In the genomic region with DNA sequence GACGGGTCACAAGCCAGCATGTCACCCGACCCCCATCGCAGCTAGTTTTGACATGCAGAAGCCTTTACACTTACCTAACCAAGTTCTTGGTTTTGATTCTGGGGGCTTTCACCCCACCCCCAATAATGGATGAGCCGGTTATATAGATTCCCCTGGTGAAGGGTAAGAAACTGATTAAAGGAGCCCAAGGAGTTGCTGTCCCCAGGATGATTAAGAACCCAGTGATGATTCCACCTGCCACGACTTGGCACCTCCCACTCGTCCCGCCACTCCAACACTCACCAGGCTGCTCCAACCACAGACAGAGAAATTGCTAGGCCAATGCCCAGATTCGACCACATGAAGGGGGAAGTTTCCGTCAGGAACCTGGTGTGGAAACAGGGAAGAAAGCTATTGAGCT, we compare ENCODE assay signal across 8 mouse cellular contexts. TPM values are rescaled to one million over a fixed set of nuclear protein-coding genes. Genes with fewer than 3 reads are reported as not detected.
DNase-seq lines count a peak whose midpoint lies in the region; ATAC-seq and TF ChIP-seq lines count a peak whose summit lies in the region.

No protein-coding gene starts in this region.

- peak overlapping the region; percentile 87 to 98; a peak in 2 of 4 replicates for H3K4me3 ChIP-seq in heart, embryonic 14.5 days (ENCODE audit: control insufficient read depth in 1 of 2, insufficient read depth in 1 of 2, low read depth in 1 of 2, low read length in 2 of 2)
- H3K4me3 ChIP-seq in ES-E14 (ENCODE audit: insufficient read depth in 1 of 2, low read depth in 1 of 2, low read length in 2 of 2, poor library complexity in 1 of 2, severe bottlenecking in 1 of 2), result peak overlapping the region; percentile 79 to 80; a peak in 2 of 4 replicates
- H3K4me3 ChIP-seq in hindbrain, embryonic 10.5 days, result peak overlapping the region; percentile 70
- H3K4me3 ChIP-seq in midbrain, embryonic 10.5 days, result peak overlapping the region; percentile 95

- H3K4me1 ChIP-seq in heart, embryonic 14.5 days (ENCODE audit: control insufficient read depth in 2 of 2, insufficient read depth in 2 of 2, low read length in 2 of 2), result peaks cover 8 to 13% of the 10 kb centered on the region in 2 experiments
- H3K4me1 ChIP-seq in ES-E14 (ENCODE audit: control insufficient read depth in 2 of 2, insufficient read depth in 2 of 2, low read length in 2 of 2, poor library complexity in 1 of 2), result peaks cover 0 to 17% of the 10 kb centered on the region in 2 experiments; a peak in 1 of 4 replicates
- peaks cover 63% of the 10 kb centered on the region for H3K4me1 ChIP-seq in hindbrain, embryonic 10.5 days (replicated peaks)
- peaks cover 64% of the 10 kb centered on the region for H3K4me1 ChIP-seq in midbrain, embryonic 10.5 days

- no peak for ATAC-seq in heart, embryonic 14.5 days (ENCODE audit: insufficient number of reproducible peaks, insufficient read depth, low FRiP score, low read depth)

- no peaks in the 10 kb centered on the region for H3K27me3 ChIP-seq in heart, embryonic 14.5 days (ENCODE audit: control insufficient read depth, insufficient read depth, low read length)
- no peaks in the 10 kb centered on the region for H3K27me3 ChIP-seq in hindbrain, embryonic 10.5 days (ENCODE audit: insufficient read depth, poor library complexity, severe bottlenecking)
- H3K27me3 ChIP-seq in midbrain, embryonic 10.5 days (ENCODE audit: low read depth, poor library complexity, severe bottlenecking), result 0 out of 2 replicates have a peak, but pooled peaks cover 8% of the 10 kb centered on the region

- intact Hi-C loops in heart, postnatal 36 days (cut with DNase I), result no loop called here

- peaks cover 43% of the 10 kb centered on the region for H3K36me3 ChIP-seq in heart, embryonic 14.5 days (ENCODE audit: control insufficient read depth, insufficient read depth, low read length)
- H3K36me3 ChIP-seq in ES-E14 (ENCODE audit: control insufficient read depth, insufficient read depth, low read length, poor library complexity, severe bottlenecking), result peaks cover 32% of the 10 kb centered on the region
- H3K36me3 ChIP-seq in hindbrain, embryonic 10.5 days, result peaks cover 51% of the 10 kb centered on the region
- peaks cover 46% of the 10 kb centered on the region for H3K36me3 ChIP-seq in midbrain, embryonic 10.5 days

- WGBS in heart, embryonic 14.5 days, result 78% methylated on average over 9 of the region's 9 CpGs
- WGBS in hindbrain, embryonic 10.5 days, result 89% methylated on average over 9 of the region's 9 CpGs
- 87% methylated on average over 9 of the region's 9 CpGs for WGBS in midbrain, embryonic 10.5 days

- H3K27ac ChIP-seq in heart, embryonic 14.5 days (replicated peaks in 1 of 2; ENCODE audit: control insufficient read depth in 1 of 2, insufficient read depth in 1 of 2, low read depth in 2 of 2, low read length in 2 of 2), result no peak overlapping the region
- H3K27ac ChIP-seq in ES-E14 (ENCODE audit: insufficient read depth, low read depth, low read length, poor library complexity, severe bottlenecking), result no peak overlapping the region
- no peak overlapping the region for H3K27ac ChIP-seq in hindbrain, embryonic 10.5 days
- no peak overlapping the region for H3K27ac ChIP-seq in midbrain, embryonic 10.5 days (replicated peaks)

- DNase-seq in heart, postnatal 36 days, result no peak
- no peak for DNase-seq in ES-E14 (ENCODE audit: low read depth, low spot score)
- no peak for DNase-seq in hindbrain, embryonic 10.5 days (ENCODE audit: low spot score)
- no peak for DNase-seq in midbrain, embryonic 10.5 days (ENCODE audit: low spot score)
- no peak for DNase-seq in T-cell, adult 2 months (ENCODE audit: low spot score)
- no peak for DNase-seq in frontal cortex, postnatal 36 days (ENCODE audit: low spot score in 2 of 2)
- DNase-seq in yolk sac, embryonic 10.5 days (ENCODE audit: low spot score), result no peak

- no peaks in the 10 kb centered on the region for H3K9me3 ChIP-seq in heart, embryonic 14.5 days (ENCODE audit: control insufficient read depth, low read length)
- no peaks in the 10 kb centered on the region for H3K9me3 ChIP-seq in ES-E14 (ENCODE audit: control insufficient read depth, insufficient read depth, low read depth, low read length)
- no peaks in the 10 kb centered on the region for H3K9me3 ChIP-seq in hindbrain, embryonic 10.5 days
- H3K9me3 ChIP-seq in midbrain, embryonic 10.5 days (replicated peaks), result no peaks in the 10 kb centered on the region

- peak overlapping the region; percentile 89; the same call in 1 of the 2 replicates for H3K9ac ChIP-seq in heart, embryonic 14.5 days (ENCODE audit: low read length)
- H3K9ac ChIP-seq in ES-E14 (ENCODE audit: insufficient read depth, low read depth, low read length, poor library complexity, severe bottlenecking), result no peak overlapping the region

- peak overlapping the region; percentile 89 for H3K4me2 ChIP-seq in heart, embryonic 14.5 days (ENCODE audit: low read length)

- in situ Hi-C loops in ES-E14 (cut with MboI; ENCODE audit: low sequenced_read_pairs in 2 of 2, unreplicated experiment in 2 of 2), result no loop called here

TF ChIP-seq in ES-E14, 5 proteins besides CTCF, POLR2A, EP300 and RAD21:
- TF ChIP-seq CHD2 (IDR thresholded peaks at IDR 0.05; ENCODE audit: low read depth, low read length) (no peak), ZNF384 (IDR thresholded peaks at IDR 0.05; ENCODE audit: low read depth, low read length) (no peak), HCFC1 (IDR thresholded peaks at IDR 0.05; ENCODE audit: borderline replicate concordance, insufficient read depth, low read length) (no peak), ZC3H11A (IDR thresholded peaks at IDR 0.05; ENCODE audit: borderline replicate concordance, low read depth, low read length) (no peak), MAFK (IDR thresholded peaks at IDR 0.05; ENCODE audit: insufficient read depth, low read depth, low read length) (no peak)

RNA-seq across cellular contexts. Expression of a gene that starts 1.1 kb away (rescaled TPM):
- polyA plus RNA-seq in heart, embryonic 14.5 days (2014; fragmentation: Nextera tagmentation; extraction: Ambion mirVana), result 222 and 250 TPM in 2 replicates
- 100 to 1,000 TPM; 116 to 120 TPM for total RNA-seq in heart, postnatal 36 days (2021)
- 267 and 398 TPM in 2 replicates for total RNA-seq in ES-E14 (2012; rRNA removed)
- 208 and 263 TPM in 2 replicates for polyA plus RNA-seq in hindbrain, embryonic 10.5 days (2016; fragmentation: Nextera tagmentation; extraction: Ambion mirVana)
- polyA plus RNA-seq in midbrain, embryonic 10.5 days (2016; fragmentation: Nextera tagmentation; extraction: Ambion mirVana), result 193 and 213 TPM in 2 replicates

RNA-seq across cellular contexts. Expression of a gene that starts 2.7 kb away (rescaled TPM):
- 13.8 and 18.2 TPM in 2 replicates for polyA plus RNA-seq in heart, embryonic 14.5 days (2014; fragmentation: Nextera tagmentation; extraction: Ambion mirVana)
- 1 to 10 TPM; 4.7 to 5.2 TPM for total RNA-seq in heart, postnatal 36 days (2021)
- 11.1 and 11.2 TPM in 2 replicates for total RNA-seq in ES-E14 (2012; rRNA removed)
- polyA plus RNA-seq in hindbrain, embryonic 10.5 days (2016; fragmentation: Nextera tagmentation; extraction: Ambion mirVana), result 22.7 and 31.7 TPM in 2 replicates
- polyA plus RNA-seq in midbrain, embryonic 10.5 days (2016; fragmentation: Nextera tagmentation; extraction: Ambion mirVana), result 24.8 and 27.9 TPM in 2 replicates

RNA-seq across cellular contexts. Expression of a gene that starts 5.8 kb away (rescaled TPM):
- 10.4 and 10.6 TPM in 2 replicates for polyA plus RNA-seq in heart, embryonic 14.5 days (2014; fragmentation: Nextera tagmentation; extraction: Ambion mirVana)
- total RNA-seq in heart, postnatal 36 days (2021), result 1 to 10 TPM; 2.9 to 5.0 TPM
- 25.1 and 36.1 TPM in 2 replicates for total RNA-seq in ES-E14 (2012; rRNA removed)
- polyA plus RNA-seq in hindbrain, embryonic 10.5 days (2016; fragmentation: Nextera tagmentation; extraction: Ambion mirVana), result 27.1 and 27.5 TPM in 2 replicates
- 27.9 and 30.9 TPM in 2 replicates for polyA plus RNA-seq in midbrain, embryonic 10.5 days (2016; fragmentation: Nextera tagmentation; extraction: Ambion mirVana)

RNA-seq across cellular contexts. Expression of a gene that starts 13.6 kb away (rescaled TPM):
- 0.49 and 0.70 TPM in 2 replicates for polyA plus RNA-seq in heart, embryonic 14.5 days (2014; fragmentation: Nextera tagmentation; extraction: Ambion mirVana)
- total RNA-seq in heart, postnatal 36 days (2021), result under 1 TPM; 0.08 to 0.33 TPM
- total RNA-seq in ES-E14 (2012; rRNA removed), result 1.0 and 3.1 TPM in 2 replicates
- polyA plus RNA-seq in hindbrain, embryonic 10.5 days (2016; fragmentation: Nextera tagmentation; extraction: Ambion mirVana), result 2.0 and 2.4 TPM in 2 replicates
- 1.1 and 2.2 TPM in 2 replicates for polyA plus RNA-seq in midbrain, embryonic 10.5 days (2016; fragmentation: Nextera tagmentation; extraction: Ambion mirVana)

RNA-seq across cellular contexts. Expression of a gene that starts 28.8 kb away (rescaled TPM):
- polyA plus RNA-seq in heart, embryonic 14.5 days (2014; fragmentation: Nextera tagmentation; extraction: Ambion mirVana), result 35.5 and 36.4 TPM in 2 replicates
- total RNA-seq in heart, postnatal 36 days (2021), result 10 to 100 TPM; 74.0 to 80.7 TPM
- total RNA-seq in ES-E14 (2012; rRNA removed), result 50.2 and 53.6 TPM in 2 replicates
- 71.1 and 79.5 TPM in 2 replicates for polyA plus RNA-seq in hindbrain, embryonic 10.5 days (2016; fragmentation: Nextera tagmentation; extraction: Ambion mirVana)
- 66.5 and 80.5 TPM in 2 replicates for polyA plus RNA-seq in midbrain, embryonic 10.5 days (2016; fragmentation: Nextera tagmentation; extraction: Ambion mirVana)
